Mouse (Mus musculus) urinary bladder, adult 2 months (tissue): ENCODE measurements at regions not wholly inside any gene's neighbourhood (a gene's known extent, or its start where the extent isn't known, plus 50 kb on each side); places are given as distances from the start of the nearest gene placed in this dataset.

Experiments
- DNase-seq: peaks from one replicate; pipeline ENCODE4 v3.0.0; 2022; ENCODE audit warnings: low spot score

- no peak for DNase-seq
These were observed 52.0 kb upstream of the Dynlrb2 start for GRCm38 (mm10) chr8:116452806-116453205.

GRCm38 (mm10) chr8:116451397-116451796 is 53.4 kb upstream of the Dynlrb2 start:
- no peak for DNase-seq

DNA sequence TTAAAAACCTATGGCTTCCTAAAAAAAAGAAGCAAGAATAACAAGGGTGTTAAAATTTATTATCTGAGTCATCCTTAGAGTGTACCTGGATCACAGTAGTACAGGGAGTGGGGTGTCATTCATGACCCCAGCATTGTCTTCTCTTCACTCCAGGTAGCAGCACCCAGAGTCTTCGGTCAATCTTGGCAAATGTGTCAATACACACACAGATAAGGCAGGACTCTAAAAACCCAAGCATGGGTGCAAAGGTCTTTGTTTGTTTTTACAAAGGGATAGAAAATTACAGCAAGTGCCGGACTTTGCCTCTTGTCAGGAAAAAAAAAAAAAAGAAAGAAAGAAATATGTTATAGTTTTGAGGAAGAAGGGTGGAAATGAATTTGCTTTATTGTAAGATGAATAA is 57.3 kb upstream of the Dynlrb2 start:
- DNase-seq: no peak

- no peak for DNase-seq
These were observed 61.9 kb upstream of the Dynlrb2 start for GRCm38 (mm10) chr8:116442827-116443226.

GRCm38 (mm10) chr8:116438895-116439294 is 65.9 kb upstream of the Dynlrb2 start:
- DNase-seq: peak; percentile 42

GRCm38 (mm10) chr8:116435268-116435980 is 69.3 kb upstream of the Dynlrb2 start:
- DNase-seq: no peak

GRCm38 (mm10) chr8:116430051-116430450 is 74.7 kb upstream of the Dynlrb2 start:
- no peak for DNase-seq

GRCm38 (mm10) chr8:116429649-116430048 is 75.1 kb upstream of the Dynlrb2 start:
- no peak for DNase-seq

- no peak for DNase-seq
These were observed 81.9 kb upstream of the Dynlrb2 start for GRCm38 (mm10) chr8:116422826-116423225.

DNA sequence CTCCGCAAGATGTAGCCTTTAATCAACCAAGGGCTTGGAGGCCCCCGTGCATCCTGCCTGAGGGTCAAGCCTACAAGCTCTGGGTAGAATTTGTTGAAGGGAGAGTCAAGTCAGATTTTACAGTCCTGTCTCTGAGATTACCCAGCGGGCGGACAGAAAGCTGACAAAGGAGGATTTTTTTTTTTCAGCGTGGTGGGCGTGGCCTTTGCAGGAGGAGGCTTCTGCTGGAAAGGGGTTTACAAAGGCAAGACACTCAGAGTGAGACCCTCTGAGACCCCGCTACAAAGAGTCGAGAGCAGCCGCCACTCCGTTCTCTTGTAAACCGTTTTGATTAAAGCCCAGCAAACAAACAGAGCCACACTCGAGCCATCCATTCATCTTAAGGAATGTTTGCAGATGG is 92.1 kb upstream of the Dynlrb2 start:
- DNase-seq: no peak

DNA sequence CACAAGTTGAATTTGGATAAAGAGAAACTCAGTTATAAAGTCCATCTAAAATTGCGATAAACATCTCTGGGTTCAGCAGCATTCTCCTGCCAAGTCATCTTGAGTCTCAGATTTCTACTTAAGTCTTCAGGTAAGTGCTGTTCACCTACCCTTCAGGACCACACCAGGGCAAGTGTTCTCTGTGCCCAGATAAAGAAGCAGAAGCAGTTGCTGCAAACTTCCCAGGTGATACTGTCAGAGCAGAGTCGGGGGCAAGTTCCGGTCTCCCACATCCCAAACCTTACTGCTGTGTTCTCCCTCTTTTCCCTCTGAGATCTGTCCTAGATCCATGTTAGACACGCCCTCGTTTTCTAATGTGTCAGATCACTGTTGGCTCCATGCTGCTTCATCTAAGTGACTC is 94.7 kb upstream of the Dynlrb2 start:
- DNase-seq: no peak

DNA sequence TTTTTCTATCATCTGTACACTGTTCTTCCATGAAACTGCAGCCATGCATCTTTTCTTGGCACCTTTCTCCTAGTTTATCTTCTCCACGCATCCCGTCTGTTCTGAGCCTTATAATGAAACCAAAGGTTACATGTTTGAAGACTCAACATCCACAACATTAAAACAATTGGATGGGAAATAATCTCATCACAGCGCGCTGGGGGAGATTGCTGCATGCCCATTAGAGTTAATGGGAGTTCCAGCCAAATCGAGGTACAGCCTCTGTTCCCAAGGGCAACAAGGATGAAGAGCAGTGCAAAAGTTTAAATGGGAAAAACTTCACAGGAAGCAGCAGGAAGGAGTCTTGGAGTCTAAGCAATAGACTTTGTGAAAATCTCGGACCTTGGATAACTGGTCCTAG is 95.8 kb upstream of the Dynlrb2 start:
- DNase-seq: no peak

DNA sequence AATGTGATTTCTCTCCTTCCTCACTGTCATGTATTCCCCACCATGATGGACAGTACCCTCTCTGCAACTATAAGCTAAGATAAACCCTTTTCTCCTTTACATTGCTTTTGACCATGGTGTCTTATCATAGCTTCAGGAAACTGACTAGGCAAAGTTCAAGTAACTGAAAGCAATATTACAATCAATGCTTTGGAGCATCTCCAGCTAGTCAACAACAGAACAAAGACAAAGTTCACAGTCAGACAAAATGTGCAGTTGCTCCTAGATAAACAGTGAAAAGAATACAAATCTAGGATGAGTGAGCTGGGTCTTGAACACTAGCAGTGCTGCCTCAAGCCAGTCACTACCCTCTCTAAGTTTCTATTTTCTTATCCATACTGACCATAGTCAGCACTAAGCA is 100.2 kb upstream of the Dynlrb2 start:
- no peak for DNase-seq

- DNase-seq: no peak
These were observed 101.4 kb upstream of the Dynlrb2 start for GRCm38 (mm10) chr8:116403366-116403765.

DNA sequence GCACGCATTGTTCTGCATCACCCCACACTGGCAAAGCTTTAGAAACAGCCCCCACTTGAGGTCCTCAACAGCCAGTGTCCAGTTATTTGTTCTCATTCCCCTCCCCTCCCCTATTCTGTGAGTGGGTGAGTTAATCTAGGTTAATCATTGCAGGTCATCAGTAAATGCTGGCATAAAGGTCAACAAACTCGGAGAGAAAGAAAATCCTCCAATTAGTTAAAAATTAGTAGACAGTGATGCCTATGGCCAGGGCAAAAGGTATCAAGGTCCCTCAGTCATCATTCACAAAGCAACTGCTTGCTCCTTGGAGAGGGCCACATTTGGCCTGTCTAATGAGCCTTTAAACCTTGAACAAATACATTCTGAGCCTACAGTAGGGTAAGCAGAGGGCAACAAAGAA is 105.3 kb upstream of the Dynlrb2 start:
- no peak for DNase-seq

GRCm38 (mm10) chr8:116398565-116399205 is 106.1 kb upstream of the Dynlrb2 start:
- no peak for DNase-seq

DNA sequence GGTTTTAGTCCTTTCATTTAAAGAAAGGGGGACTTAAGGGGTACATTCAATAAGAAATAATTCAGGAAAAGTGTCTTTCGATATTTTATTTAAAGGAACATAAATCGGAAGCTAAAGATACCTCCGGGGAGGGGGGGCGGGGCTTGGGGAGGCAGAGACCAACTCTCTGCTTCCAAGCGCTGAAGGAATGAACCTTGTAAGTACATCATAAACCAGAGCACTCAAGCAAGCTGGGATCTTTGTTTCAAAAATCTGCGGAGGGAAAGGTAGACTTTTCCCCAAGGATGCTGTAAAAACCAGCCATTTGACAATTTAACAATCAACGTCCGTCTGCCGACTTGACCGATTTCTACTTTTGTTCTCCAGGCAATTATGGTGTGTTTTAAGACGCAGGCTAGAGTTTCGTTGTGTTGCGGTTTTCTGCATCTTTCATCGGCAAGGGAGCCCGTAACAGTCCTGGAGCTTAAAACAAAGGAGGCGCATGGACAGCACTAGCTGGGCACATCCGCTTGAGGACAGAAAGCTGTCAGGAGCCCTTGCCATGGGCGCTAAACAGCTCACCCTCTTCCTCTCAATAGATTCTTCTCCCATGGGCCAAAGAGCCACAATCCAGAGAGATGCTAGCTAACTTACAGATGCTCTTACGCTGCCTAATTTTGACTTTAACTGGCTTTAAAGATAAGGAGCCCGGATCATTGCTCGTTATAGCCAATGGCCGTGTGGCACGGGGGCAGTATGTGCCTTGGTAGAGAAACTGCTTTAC is 119.4 kb upstream of the Dynlrb2 start:
- DNase-seq: no peak

DNA sequence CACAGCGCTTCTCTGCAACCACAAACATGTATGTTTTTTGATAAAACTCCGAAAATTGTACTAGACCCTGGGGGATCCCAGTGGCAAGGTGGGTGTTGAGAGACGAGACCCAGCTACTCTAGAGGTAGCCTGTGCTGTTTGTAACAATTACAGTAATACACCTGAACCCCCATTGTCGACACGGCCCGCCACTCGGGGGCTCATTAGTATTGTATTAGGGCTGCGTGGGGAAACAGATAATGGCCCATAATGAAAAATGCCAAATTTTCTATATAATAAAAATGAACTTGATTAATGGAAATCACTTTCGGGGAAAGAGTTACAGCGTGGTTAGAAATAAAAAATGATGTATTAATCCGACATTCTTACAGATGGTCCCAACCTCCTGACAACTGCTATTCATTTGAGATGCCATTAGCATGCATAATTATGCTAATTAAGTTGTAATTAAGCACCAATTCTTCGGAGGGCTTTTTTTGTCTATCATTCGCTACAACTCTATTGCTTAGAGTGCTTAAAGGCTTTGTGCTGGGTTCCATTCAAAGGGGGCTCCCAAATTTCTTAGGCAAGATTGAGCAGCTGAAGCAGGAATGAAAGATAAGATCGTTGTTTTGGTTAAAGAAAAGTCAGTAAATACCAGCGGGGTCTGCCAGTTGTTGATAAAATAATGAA is 120.2 kb upstream of the Dynlrb2 start:
- DNase-seq: no peak

DNA sequence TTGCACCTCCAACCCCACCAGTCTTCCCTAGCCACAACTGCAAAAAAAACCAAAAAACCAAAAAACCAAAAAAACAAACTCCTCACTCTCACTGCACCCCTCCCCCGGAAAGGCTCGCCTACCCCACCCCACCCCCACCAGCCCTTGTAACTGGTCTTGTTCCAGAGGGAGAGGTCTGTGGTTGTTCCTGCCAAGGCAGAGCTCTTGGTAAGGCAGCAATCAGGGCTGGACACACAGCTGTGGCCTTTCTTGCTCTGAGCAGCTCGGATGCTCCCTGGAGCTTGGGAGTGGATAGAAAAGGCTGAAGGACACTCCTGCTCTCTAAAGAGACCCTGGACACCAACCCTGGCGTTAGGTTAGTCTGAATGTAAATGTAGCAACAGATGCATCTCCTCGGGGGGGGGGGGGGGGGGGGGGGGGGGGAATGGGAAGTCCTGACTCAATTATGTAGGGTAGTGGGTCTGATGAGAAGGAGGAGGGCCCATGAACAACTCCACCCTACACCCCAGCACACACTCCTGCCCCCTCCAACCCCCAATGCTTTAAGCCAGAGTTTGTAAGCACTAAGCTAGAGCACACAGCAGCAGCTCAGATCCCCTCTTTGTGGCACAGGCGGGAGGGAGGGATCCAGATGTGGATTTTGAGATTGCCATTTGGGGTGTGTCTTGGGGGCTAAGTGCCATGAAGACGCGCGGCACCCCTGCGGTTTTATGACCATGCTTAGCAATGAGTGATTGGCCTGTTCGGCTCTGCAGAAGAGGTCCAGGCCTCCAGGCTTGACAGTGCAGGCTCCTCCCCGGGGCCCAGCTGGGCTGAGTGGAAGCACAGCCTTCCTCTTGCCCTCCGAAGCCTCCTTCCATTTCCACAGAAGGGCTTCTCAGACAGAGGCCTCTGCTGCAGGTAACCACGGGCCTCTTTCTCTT is 121.0 kb upstream of the Dynlrb2 start:
- DNase-seq: no peak

GRCm38 (mm10) chr8:116383036-116383435 is 121.7 kb upstream of the Dynlrb2 start:
- DNase-seq: no peak

DNA sequence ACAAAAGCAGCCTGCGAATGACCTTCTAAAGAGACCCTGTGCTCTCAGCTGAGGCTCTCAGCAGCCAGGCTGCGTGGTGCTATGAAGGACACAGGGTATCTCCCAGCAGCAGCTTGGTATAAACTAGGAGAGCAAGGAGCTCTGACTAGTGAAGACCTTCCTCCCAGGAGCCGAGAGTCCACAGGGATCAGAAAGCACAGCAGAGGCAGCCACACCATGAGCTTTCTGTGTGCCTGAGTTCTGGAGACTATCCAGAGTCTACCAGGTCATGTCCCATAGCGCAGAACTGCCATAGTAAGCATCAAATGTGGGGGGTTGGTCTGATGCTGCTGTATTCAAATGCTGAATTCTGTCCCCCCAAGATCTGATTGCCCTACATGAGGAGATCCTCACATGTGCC is 124.2 kb upstream of the Dynlrb2 start:
- no peak for DNase-seq
